Mouse (Mus musculus) T-helper 1 cell (primary cell): ENCODE measurements around the gene Sema5a.

ENCODE experiments used
- in situ Hi-C: fragments of 300-600 bp; cut with MboI, MseI; formaldehyde crosslinking; loops from one replicate; pipeline ENCODE4 v1.15.1; 2025; ENCODE audit warnings: high pct_unique_total_duplicates

Gene Sema5a

GRCm38 (mm10) chr15:32353513-32353912 is 108.9 kb downstream of the Sema5a start:
- in situ Hi-C loops, result no loop called here

- in situ Hi-C loops, result no loop called here
These were observed 112.2 kb downstream of the Sema5a start for GRCm38 (mm10) chr15:32356805-32357204.

- in situ Hi-C loops, result no loop called here
These were observed 123.2 kb downstream of the Sema5a start for GRCm38 (mm10) chr15:32367841-32368240.

GRCm38 (mm10) chr15:32370914-32371313 is 126.3 kb downstream of the Sema5a start:
- in situ Hi-C loops, result no loop called here

GRCm38 (mm10) chr15:32371385-32371784 is 126.8 kb downstream of the Sema5a start:
- in situ Hi-C loops, result no loop called here

GRCm38 (mm10) chr15:32376326-32376725 is 131.7 kb downstream of the Sema5a start:
- in situ Hi-C loops, result no loop called here

GRCm38 (mm10) chr15:32377781-32378180 is 133.2 kb downstream of the Sema5a start:
- in situ Hi-C loops, result no loop called here

GRCm38 (mm10) chr15:32380311-32380710 is 135.7 kb downstream of the Sema5a start:
- in situ Hi-C loops, result no loop called here

- in situ Hi-C loops, result no loop called here
These were observed 138.4 kb downstream of the Sema5a start for GRCm38 (mm10) chr15:32382930-32383481.

GRCm38 (mm10) chr15:32396241-32396890 is 151.8 kb downstream of the Sema5a start:
- in situ Hi-C loops, result no loop called here

GRCm38 (mm10) chr15:32397064-32397463 is 152.5 kb downstream of the Sema5a start:
- in situ Hi-C loops, result no loop called here

GRCm38 (mm10) chr15:32398721-32399120 is 154.1 kb downstream of the Sema5a start:
- in situ Hi-C loops, result no loop called here

GRCm38 (mm10) chr15:32401909-32402527 is 157.4 kb downstream of the Sema5a start:
- in situ Hi-C loops, result no loop called here

- in situ Hi-C loops, result no loop called here
These were observed 158.7 kb downstream of the Sema5a start for GRCm38 (mm10) chr15:32403321-32403720.

- in situ Hi-C loops, result no loop called here
These were observed 161.8 kb downstream of the Sema5a start for GRCm38 (mm10) chr15:32406436-32406835.

GRCm38 (mm10) chr15:32407766-32408165 is 163.2 kb downstream of the Sema5a start:
- in situ Hi-C loops, result no loop called here

GRCm38 (mm10) chr15:32416291-32416690 is 171.7 kb downstream of the Sema5a start:
- in situ Hi-C loops, result no loop called here

- in situ Hi-C loops, result loop anchor here (10.0 kb wide), 1 partner anchor 378 kb away; no protein-coding TSS in a partner anchor
These were observed 178.0 kb downstream of the Sema5a start for GRCm38 (mm10) chr15:32422631-32423030.

GRCm38 (mm10) chr15:32423061-32423460 is 178.5 kb downstream of the Sema5a start:
- in situ Hi-C loops, result loop anchor here (10.0 kb wide), 1 partner anchor 378 kb away; no protein-coding TSS in a partner anchor

GRCm38 (mm10) chr15:32427188-32427924 is 182.7 kb downstream of the Sema5a start:
- in situ Hi-C loops, result loop anchor here (10.0 kb wide), 1 partner anchor 383 kb away; no protein-coding TSS in a partner anchor

GRCm38 (mm10) chr15:32432927-32433832 is 188.6 kb downstream of the Sema5a start:
- in situ Hi-C loops, result no loop called here
